Mouse (Mus musculus) CH12.LX (cell line): Measurements from ENCODE around the gene Gm13276.

Source experiments
- CHD2 ChIP-seq: IDR thresholded peaks from 2 replicates; pipeline ENCODE4 v1.6.1; 2011; ENCODE audit warnings: low read length, improper control_type of control experiment
- CTCF ChIP-seq, 2 experiments: IDR thresholded peaks in 1 of 2; conservative IDR thresholded peaks in 1 of 2; 2 replicates each; pipeline ENCODE4 v1.5.1; 2011 to 2012; ENCODE audit warnings: low read depth in 2 of 2, low read length in 2 of 2, improper control_type of control experiment in 1 of 2, inconsistent platforms in 1 of 2, mild to moderate bottlenecking in 1 of 2, moderate library complexity in 1 of 2
- EP300 ChIP-seq: IDR thresholded peaks from 2 replicates; pipeline ENCODE4 v1.6.1; 2011; ENCODE audit warnings: low read length, improper control_type of control experiment
- MAFK ChIP-seq: IDR thresholded peaks from 2 replicates; pipeline ENCODE4 v1.6.1; 2011; ENCODE audit warnings: low read length, improper control_type of control experiment; ENCODE audit not compliant: insufficient replicate concordance
- POLR2A ChIP-seq: IDR thresholded peaks from 2 replicates; pipeline ENCODE4 v1.6.1; 2011; ENCODE audit warnings: low read depth, mild to moderate bottlenecking, improper control_type of control experiment, low read length
- TCF12 ChIP-seq: IDR thresholded peaks from 2 replicates; pipeline ENCODE4 v1.6.1; 2014; ENCODE audit warnings: low read depth, mild to moderate bottlenecking, inconsistent platforms, low read length, improper control_type of control experiment
- USF2 ChIP-seq: conservative IDR thresholded peaks from 2 replicates; pipeline ENCODE4 v1.6.1; 2011; ENCODE audit warnings: low read depth, low read length, improper control_type of control experiment

GRCm38 (mm10) chr4:88741426-88741825 lies 44.1 kb upstream of the Gm13276 start:
- no peak for TF ChIP-seq POLR2A
- no peak for TF ChIP-seq CHD2
- TF ChIP-seq MAFK, result no peak
- TF ChIP-seq EP300, result no peak
- no peak for TF ChIP-seq TCF12
- TF ChIP-seq CTCF (conservative IDR thresholded peaks at IDR 0.05 in 1 of 2, IDR thresholded peaks at IDR 0.05 in 1 of 2; ENCODE audit: low read depth in 2 of 2, low read length in 2 of 2), result no peak
- TF ChIP-seq USF2, result no peak
